Mouse (Mus musculus): ENCODE results near the gene Ikzf5. TPM values are rescaled to one million over a fixed set of nuclear protein-coding genes. Genes with fewer than 3 reads are reported as not detected.

Gene Ikzf5
- polyA plus RNA-seq, 1 experiment, result 4.3 TPM

DNA sequence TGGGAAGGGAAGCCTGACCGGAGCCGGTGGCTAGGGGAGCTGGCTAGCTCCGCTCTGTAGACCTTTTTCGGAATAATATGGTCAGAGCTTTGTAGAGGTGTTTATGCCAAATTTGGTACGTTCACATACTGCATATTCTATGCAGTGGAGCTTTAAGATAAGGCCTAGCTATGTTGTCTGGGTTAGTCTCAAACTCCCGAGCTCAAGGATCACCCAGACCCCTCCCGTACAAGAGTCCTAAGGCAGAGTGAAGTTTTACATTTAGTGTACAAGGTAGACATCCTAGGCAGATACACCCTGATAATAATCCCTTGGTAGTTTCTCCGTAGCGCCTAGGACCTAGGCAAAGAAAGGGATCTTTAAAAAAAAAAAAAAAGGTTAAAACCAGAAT, 38.9 kb downstream of the Ikzf5 start:
- Histone ChIP-seq H3K4me2 (ENCODE audit: low read depth) (peak overlapping the region; percentile 89), H3K36me3 (ENCODE audit: control insufficient read depth, insufficient read depth) (no peaks in the 10 kb centered on the region), H3K4me3 (peak overlapping the region; percentile 37), H3K79me2 (ENCODE audit: control insufficient read depth, insufficient read depth) (peaks cover 6% of the 10 kb centered on the region), H3ac (ENCODE audit: control insufficient read depth, insufficient read length) (peak overlapping the region; percentile 85), H3K27me3 (ENCODE audit: control insufficient read depth, insufficient read depth, insufficient read length) (no peaks in the 10 kb centered on the region)
- no peak for TF ChIP-seq MYOG (IDR thresholded peaks at IDR 0.05; ENCODE audit: control insufficient read depth in 1 of 3, insufficient read depth in 1 of 3, insufficient read length in 2 of 3, low read depth in 2 of 3)
- TF ChIP-seq TCF12 (IDR thresholded peaks at IDR 0.05; ENCODE audit: insufficient read depth, poor library complexity, severe bottlenecking), result no peak
- TF ChIP-seq USF1 (IDR thresholded peaks at IDR 0.05; ENCODE audit: low read depth), result no peak
- TF ChIP-seq TCF3 (IDR thresholded peaks at IDR 0.05; ENCODE audit: insufficient read length, low read depth), result no peak
- no peak for TF ChIP-seq E2F4 (IDR thresholded peaks at IDR 0.05; ENCODE audit: insufficient read depth)
- no peak for TF ChIP-seq POLR2A (IDR thresholded peaks at IDR 0.05; ENCODE audit: insufficient read length, low read depth)
- TF ChIP-seq REST (IDR thresholded peaks at IDR 0.05; ENCODE audit: insufficient read depth, insufficient read length), result no peak
- no peak for TF ChIP-seq MYOD1 (IDR thresholded peaks at IDR 0.05; ENCODE audit: control insufficient read depth in 1 of 3, insufficient read length in 2 of 3, low read depth in 2 of 3)
- TF ChIP-seq MAX (IDR thresholded peaks at IDR 0.05; ENCODE audit: low read depth), result no peak
- TF ChIP-seq CEBPB (IDR thresholded peaks at IDR 0.05; ENCODE audit: insufficient read depth, poor library complexity, severe bottlenecking), result no peak
- no peak for TF ChIP-seq POLR2AphosphoS2 (IDR thresholded peaks at IDR 0.05; ENCODE audit: insufficient read length, low read depth)
- TF ChIP-seq SRF (IDR thresholded peaks at IDR 0.05; ENCODE audit: control insufficient read depth, insufficient read length, low read depth), result no peak

DNA sequence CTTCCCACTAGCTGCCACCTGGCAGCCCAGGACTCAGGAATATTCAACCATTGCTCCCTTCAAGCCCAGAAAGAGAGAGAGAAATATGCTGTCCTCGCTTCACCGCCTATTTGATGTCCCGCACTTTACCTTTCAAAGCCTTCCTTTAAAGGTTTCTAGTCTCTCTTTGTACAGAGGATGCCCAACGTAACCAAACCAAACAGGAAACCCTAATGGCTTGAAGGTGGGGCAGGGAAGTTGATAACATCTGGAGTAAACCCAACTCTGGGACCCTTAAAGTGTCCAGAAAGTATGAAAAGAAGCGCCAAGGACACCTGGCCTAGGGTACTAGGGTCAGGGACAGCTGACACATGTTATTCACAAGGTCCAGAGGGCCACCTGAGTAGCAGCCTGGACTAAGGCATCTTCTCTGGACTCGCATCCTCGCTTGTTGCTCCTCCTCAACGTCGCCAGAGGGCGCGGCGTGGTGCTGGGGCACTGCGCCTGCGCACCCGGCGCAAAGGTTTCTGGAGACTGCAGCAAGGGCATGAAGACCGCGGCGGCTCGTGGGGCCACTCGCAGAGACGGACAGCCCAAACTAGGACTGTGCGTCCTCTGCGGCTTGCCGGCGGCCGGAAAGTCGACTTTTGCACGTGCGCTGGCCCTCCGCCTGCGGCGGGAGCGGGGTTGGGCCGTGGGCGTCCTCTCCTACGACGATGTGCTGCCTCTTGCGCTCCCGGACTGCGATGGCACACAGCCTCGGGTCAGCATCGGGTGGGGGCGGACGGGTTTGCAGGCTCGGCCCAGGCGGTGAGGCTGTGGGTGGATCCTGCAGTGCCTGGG, 39.5 kb downstream of the Ikzf5 start, which contains the start of gene Pstk:
Gene Pstk (plus strand): TSS at position 494 of the 822 bp plus-strand sequence.
- Histone ChIP-seq H3K4me2 (ENCODE audit: low read depth) (peak within 1 kb of the TSS; percentile 89), H3K27me3 (ENCODE audit: control insufficient read depth, insufficient read depth, insufficient read length) (no peaks in the 10 kb centered on the region), H3K4me3 (peak within 1 kb of the TSS; percentile 37), H3K36me3 (ENCODE audit: control insufficient read depth, insufficient read depth) (no peaks in the 10 kb centered on the region), H3K79me2 (ENCODE audit: control insufficient read depth, insufficient read depth) (peaks cover 6% of the 10 kb centered on the region), H3ac (ENCODE audit: control insufficient read depth, insufficient read length) (peak within 1 kb of the TSS; percentile 85)
- TF ChIP-seq MYOG (IDR thresholded peaks at IDR 0.05; ENCODE audit: control insufficient read depth in 1 of 3, insufficient read depth in 1 of 3, insufficient read length in 2 of 3, low read depth in 2 of 3), result peak in 2 of 3 experiments; percentile 18 to 41
- peak in 2 of 3 experiments; percentile 1 to 19 for TF ChIP-seq MYOD1 (IDR thresholded peaks at IDR 0.05; ENCODE audit: control insufficient read depth in 1 of 3, insufficient read length in 2 of 3, low read depth in 2 of 3)
- TF ChIP-seq TCF3 (IDR thresholded peaks at IDR 0.05; ENCODE audit: insufficient read length, low read depth), result no peak
- peak; percentile 96 for TF ChIP-seq POLR2AphosphoS2 (IDR thresholded peaks at IDR 0.05; ENCODE audit: insufficient read length, low read depth)
- TF ChIP-seq POLR2A (IDR thresholded peaks at IDR 0.05; ENCODE audit: insufficient read length, low read depth), result peak; percentile 99

GRCm38 (mm10) chr7:131364131-131364530, 46.2 kb downstream of the Ikzf5 start:
- Histone ChIP-seq H3ac (ENCODE audit: control insufficient read depth, insufficient read length) (no peak overlapping the region), H3K4me2 (ENCODE audit: low read depth) (no peak overlapping the region), H3K79me2 (ENCODE audit: control insufficient read depth, insufficient read depth) (peaks cover 16% of the 10 kb centered on the region), H3K4me3 (no peak overlapping the region), H3K36me3 (ENCODE audit: control insufficient read depth, insufficient read depth) (peaks cover 5% of the 10 kb centered on the region), H3K27me3 (ENCODE audit: control insufficient read depth, insufficient read depth, insufficient read length) (no peaks in the 10 kb centered on the region)
- TF ChIP-seq USF1 (IDR thresholded peaks at IDR 0.05; ENCODE audit: low read depth) (no peak), MYOD1 (IDR thresholded peaks at IDR 0.05; ENCODE audit: control insufficient read depth in 1 of 3, insufficient read length in 2 of 3, low read depth in 2 of 3) (no peak), SRF (IDR thresholded peaks at IDR 0.05; ENCODE audit: control insufficient read depth, insufficient read length, low read depth) (no peak), CEBPB (IDR thresholded peaks at IDR 0.05; ENCODE audit: insufficient read depth, poor library complexity, severe bottlenecking) (no peak), MAX (IDR thresholded peaks at IDR 0.05; ENCODE audit: low read depth) (no peak), TCF3 (IDR thresholded peaks at IDR 0.05; ENCODE audit: insufficient read length, low read depth) (no peak), TCF12 (IDR thresholded peaks at IDR 0.05; ENCODE audit: insufficient read depth, poor library complexity, severe bottlenecking) (no peak), POLR2AphosphoS2 (IDR thresholded peaks at IDR 0.05; ENCODE audit: insufficient read length, low read depth) (no peak), POLR2A (IDR thresholded peaks at IDR 0.05; ENCODE audit: insufficient read length, low read depth) (no peak), MYOG (IDR thresholded peaks at IDR 0.05; ENCODE audit: control insufficient read depth in 1 of 3, insufficient read depth in 1 of 3, insufficient read length in 2 of 3, low read depth in 2 of 3) (no peak), REST (IDR thresholded peaks at IDR 0.05; ENCODE audit: insufficient read depth, insufficient read length) (no peak), E2F4 (IDR thresholded peaks at IDR 0.05; ENCODE audit: insufficient read depth) (no peak)

- Histone ChIP-seq H3K27me3 (ENCODE audit: control insufficient read depth, insufficient read depth, insufficient read length) (no peaks in the 10 kb centered on the region), H3K36me3 (ENCODE audit: control insufficient read depth, insufficient read depth) (peaks cover 5% of the 10 kb centered on the region), H3K79me2 (ENCODE audit: control insufficient read depth, insufficient read depth) (peaks cover 16% of the 10 kb centered on the region), H3K4me2 (ENCODE audit: low read depth) (peak within 1 kb of the TSS; percentile 96), H3ac (ENCODE audit: control insufficient read depth, insufficient read length) (peak within 1 kb of the TSS; percentile 57), H3K4me3 (peak within 1 kb of the TSS; percentile 70)
- TF ChIP-seq POLR2A (IDR thresholded peaks at IDR 0.05; ENCODE audit: insufficient read length, low read depth) (peak; percentile 72), MYOG (IDR thresholded peaks at IDR 0.05; ENCODE audit: control insufficient read depth in 1 of 3, insufficient read depth in 1 of 3, insufficient read length in 2 of 3, low read depth in 2 of 3) (peak in 2 of 3 experiments; percentile 29 to 45), CEBPB (IDR thresholded peaks at IDR 0.05; ENCODE audit: insufficient read depth, poor library complexity, severe bottlenecking) (no peak), POLR2AphosphoS2 (IDR thresholded peaks at IDR 0.05; ENCODE audit: insufficient read length, low read depth) (peak; percentile 73), E2F4 (IDR thresholded peaks at IDR 0.05; ENCODE audit: insufficient read depth) (peak; percentile 67), MYOD1 (IDR thresholded peaks at IDR 0.05; ENCODE audit: control insufficient read depth in 1 of 3, insufficient read length in 2 of 3, low read depth in 2 of 3) (peak in 1 of 3 experiments; percentile 41)
Measured at GRCm38 (mm10) chr7:131362615-131363300, 47.6 kb downstream of the Ikzf5 start, which contains the start of gene 2310057M21Rik. Gene 2310057M21Rik (minus strand): TSS chr7:131362759.
